Mouse (Mus musculus) CD4-positive, CD25-positive, alpha-beta regulatory T cell, adult 9 weeks (primary cell): ENCODE data around the gene Gm20388. TPM values are rescaled to one million over a fixed set of nuclear protein-coding genes. Genes with fewer than 3 reads are reported as not detected.

Experiments
- polyA plus RNA-seq: library from polyadenylated mRNA; unstranded; fragments of 100-300 nt; shearing (Covaris generic); gene quantifications from one replicate; pipeline ENCODE4 v1.2.1, GENCODE M21; 2017

The Gm20388 gene
- polyA plus RNA-seq, 1 experiment from 2014 or later = 10.1 TPM

DNA sequence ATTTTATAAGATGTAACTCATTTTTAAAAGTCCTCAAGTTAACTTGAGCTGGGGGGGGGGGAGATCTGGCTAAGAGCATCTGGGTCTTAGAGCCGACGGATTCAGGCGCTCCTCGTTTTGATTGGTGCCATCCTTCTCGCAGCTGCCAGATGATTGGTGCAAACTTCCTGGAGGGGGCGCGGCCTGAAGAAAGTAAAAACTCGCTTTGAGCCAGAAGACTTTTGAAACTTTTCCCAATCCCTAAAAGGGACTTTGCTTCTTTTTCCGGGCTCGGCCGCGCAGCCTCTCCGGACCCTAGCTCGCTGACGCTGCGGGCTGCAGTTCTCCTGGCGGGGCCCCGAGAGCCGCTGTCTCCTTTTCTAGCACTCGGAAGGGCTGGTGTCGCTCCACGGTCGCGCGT, 1205.3 kb downstream of the Gm20388 start, which contains the start of gene Foxc2:
Foxc2 (plus strand) TSS at position 224 of the 400 bp plus-strand sequence.

DNA sequence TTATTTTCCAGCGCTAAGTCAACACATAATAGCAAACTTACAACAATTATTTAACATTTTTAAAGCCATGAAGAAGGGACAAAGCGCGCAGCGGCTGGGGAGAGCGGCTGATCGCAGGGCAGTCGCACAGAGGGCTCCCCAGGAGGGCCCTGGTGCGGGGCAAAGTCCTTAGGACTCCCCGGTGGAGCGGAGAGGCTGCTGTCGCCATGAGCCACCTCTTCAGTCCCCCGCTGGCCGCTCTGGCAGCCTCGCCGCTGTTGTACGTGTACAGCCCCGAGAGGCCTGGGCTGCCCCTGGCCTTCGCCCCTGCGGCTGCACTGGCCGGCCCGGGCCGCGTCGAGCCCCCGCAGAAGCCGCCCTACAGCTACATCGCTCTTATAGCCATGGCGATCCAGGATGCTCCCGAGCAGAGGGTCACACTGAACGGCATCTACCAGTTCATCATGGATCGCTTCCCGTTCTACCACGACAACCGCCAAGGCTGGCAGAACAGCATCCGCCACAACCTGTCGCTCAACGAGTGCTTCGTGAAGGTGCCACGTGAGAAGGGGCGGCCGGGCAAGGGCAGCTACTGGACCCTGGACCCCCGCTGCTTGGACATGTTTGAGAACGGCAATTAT, 1217.2 kb downstream of the Gm20388 start, which contains the start of gene Foxl1:
Foxl1 (plus strand) TSS at position 185 of the 620 bp plus-strand sequence.

DNA sequence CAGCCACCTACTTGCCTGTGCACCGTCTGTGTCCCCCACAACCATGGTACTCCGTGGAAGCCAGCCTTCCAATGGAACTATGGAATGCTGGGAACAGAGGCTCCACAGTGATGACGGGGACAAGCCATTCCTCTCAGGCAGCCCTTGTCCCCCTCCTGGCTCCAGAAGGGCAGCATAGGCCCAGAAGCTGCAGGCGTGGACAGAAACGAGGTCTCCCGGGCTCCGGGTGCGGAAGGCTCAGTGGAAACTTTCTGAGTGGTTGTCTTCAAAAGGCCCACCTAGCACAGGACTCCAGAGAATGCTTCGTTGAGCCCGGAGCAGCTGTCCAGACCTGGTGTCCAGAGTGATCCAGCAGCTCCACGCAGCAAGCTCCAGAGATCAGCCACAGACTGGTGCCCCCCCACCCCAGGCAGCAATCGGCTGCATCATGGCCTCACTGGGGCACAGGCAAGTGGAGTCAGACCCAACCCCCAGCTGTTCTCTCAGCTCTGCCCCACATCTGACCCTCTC, 1633.7 kb downstream of the Gm20388 start, which contains the start of gene 1700018B08Rik:
1700018B08Rik (minus strand) TSS at position 45 of the 510 bp plus-strand sequence.

DNA sequence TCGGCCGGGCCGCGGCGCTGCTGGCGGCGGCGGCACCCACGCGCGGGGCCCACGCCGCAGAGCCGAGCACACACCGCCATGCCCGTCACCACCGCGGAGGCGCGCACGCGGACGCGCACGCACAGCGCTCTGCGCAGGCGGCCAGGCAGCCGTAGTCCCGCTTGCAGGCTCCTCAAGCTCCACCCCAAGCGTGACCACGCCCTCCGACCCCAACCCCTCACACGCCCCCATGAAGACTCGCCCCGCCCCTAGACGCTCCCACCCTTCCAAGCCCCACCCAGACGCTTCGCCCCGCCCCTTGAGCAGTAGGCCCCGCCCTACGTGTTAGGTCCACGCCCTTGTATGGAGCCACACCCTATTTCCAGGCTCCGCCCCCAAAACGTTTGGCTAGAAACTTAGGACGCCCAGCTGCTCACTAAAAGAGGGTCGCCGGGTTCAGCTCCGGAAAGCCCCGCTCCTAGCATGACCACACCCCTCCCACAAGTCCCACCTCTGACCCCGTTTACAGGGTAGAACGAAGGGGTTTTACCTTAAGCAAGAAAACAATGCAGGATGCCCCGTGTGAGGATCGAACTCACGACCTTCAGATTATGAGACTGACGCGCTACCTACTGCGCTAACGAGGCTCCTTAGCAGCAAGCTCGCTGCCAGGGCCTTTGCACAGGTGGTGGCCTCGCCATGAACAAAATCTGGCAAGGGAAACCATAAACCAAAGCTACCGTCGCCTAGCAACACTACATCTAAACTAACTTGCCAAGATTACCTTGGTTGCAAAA, 1668.2 kb downstream of the Gm20388 start, which contains the start of gene Fbxo31:
Fbxo31 (minus strand) TSS at position 131 of the 776 bp plus-strand sequence.

DNA sequence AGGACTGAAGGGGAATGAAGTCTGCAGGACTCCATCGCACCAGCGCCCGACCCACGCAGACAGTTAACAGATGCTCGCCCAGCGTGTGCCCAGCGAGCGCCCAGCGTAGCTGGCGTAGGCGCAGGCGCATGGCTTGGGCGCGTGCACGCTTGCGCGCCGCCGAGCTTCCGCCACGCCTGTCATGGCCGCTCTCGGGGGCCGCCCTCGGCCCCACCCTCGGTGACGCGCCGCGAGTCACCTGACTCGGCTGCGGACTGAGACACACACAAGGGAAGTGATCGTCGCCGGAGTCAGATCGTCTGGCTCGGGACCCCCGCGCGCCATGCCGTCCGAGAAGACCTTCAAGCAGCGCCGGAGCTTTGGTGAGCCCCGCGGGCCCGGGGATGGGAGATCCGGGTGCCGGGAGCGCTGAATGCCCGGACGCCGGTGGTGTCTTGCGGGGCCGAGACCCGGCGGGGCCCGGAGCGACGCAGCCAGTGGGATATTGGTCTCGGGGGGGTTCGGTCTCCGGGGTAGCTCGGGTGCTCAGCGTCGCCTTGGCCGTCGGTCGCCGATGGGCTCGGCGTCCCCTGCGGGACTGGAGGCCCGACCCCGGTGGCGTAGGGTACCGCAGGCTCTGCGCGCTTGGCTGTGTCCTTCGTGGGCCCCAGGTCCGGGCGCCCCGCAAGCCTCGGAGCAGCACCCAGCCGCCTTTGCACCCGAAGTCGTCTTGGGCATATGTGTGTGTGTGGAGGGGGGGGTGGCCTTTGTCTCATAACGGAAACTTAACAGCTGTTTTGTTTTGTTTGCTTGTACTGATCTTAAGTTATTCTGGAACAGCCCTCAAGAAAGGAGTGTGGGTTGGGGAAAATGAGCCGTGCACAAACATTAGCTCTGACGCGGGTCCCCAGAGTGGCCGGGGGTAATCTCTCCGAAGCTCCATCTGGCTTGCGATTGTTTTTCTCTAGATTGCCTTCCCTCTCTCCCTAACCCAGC, 1679.8 kb downstream of the Gm20388 start, which contains the start of gene Map1lc3b:
Map1lc3b (plus strand) TSS at position 159 of the 975 bp plus-strand sequence.

DNA sequence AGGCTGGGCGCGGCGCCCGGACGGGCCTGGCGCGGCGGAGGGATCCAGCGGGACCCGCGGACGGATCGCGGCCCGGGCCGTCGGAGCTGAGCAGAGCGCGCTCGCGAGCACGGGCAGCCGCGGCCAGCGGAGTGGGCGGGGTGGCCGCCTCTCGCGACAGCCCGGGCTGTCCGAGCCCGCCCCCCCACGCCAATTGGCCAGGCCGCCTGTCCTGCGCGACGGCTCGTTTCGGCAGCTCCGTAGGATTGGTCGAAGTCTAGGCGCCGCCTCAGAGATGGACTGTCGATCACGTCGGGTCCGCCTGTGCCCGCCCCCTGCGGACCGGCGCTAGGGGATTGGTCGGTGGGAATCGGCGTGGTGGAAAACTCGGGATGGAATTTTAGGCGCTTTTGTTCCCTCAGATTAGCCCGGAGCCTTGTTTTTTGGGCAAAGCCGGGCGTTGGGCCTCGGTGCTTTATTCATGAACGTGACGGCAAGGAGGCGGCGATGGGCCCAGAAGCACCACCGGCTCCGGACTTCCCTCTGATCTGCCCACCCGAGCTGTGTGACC, 1742.2 kb downstream of the Gm20388 start, which contains the start of gene Zcchc14:
Zcchc14 (minus strand) TSS at position 128 of the 550 bp plus-strand sequence.

DNA sequence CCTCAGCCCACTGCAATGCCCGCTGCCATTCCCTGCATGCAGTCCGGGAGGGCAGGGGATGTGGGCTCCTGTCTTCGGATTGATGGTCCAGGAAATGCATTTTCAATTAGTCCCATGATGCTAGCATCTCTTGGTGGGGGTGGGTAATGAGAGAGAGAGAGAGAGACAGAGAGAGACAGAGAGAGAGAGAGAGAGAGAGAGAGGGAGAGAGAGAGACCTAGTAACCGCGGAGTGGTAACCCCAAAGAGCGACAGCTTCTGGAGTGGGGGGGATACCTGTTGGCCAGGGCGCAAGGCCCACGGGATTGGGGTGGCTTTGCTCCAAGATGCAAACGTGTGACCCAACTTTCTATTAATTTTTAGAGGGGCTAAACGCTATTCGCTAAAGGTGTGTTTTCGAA, 1818.7 kb downstream of the Gm20388 start, which contains the start of gene Jph3:
Jph3 (plus strand) TSS at position 301 of the 400 bp plus-strand sequence.

DNA sequence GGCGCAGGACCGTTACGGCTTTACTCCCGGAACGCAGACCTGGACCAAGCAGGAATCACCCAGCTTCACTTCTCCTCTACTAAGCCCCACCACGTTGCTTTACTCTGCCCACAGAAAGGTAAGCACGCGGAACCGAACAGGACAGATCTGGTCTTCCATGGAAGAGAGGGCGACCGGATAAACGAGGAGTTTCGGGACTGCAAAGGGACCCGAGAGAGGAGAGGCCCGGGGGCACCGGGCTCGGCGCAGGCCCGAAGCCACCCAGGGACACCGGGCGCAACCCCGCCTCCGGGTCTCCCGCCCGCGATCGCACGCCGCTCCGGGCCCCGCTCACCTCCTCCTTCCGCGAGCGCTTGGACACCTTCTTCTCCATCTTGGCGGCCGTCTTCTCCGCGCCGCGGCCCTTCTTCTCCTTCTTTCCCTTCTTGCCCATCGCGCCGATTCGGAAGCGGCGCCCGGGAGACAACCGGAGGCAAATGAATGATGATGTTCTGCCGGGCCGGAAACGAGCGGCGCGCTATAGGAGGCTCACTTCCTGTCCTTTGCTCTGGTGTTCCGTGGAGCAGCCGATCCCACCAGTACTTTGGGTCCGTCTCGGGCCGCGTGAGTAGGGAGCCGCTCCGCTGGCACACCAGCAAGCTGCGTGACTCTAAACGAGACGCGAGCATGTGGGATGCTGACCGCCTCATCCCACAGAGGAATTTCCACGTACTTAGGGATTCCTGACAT, 1918.6 kb downstream of the Gm20388 start, which contains the start of gene Klhdc4:
Klhdc4 (minus strand) TSS at position 522 of the 729 bp plus-strand sequence.

DNA sequence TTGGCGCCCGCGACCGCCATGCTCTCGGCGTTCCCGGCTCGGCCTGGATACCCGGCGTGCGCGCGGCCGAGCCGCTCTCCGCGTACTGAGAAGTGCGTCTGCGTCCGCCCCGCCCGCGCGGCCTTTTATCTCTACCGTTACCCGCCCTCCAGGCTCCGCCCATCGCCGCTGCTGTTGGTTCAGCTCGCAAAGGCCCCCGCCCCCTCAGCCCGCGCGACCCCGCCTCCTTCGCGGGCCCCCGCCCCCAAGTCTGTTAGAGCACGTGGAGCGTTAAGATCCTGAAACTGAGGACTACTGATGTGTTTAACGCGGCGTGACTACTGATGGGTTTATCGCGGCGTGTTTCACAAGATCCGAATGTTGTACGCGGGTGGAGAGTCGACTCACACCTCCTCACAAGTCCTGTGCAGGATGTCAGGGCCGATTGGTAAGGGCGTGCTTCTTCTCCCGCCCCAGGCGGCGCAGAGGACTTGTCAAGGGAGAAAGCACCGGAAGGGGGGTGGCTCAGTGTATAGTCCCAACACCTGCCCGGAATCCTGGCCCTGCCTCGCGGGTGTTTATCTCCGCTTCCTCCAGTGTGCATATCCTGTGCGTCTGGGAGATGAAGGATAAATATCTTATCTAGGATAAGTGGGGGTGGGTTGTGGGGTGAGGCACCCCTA, 1997.1 kb downstream of the Gm20388 start, which contains the start of gene Slc7a5:
Slc7a5 (minus strand) TSS at position 108 of the 662 bp plus-strand sequence.

DNA sequence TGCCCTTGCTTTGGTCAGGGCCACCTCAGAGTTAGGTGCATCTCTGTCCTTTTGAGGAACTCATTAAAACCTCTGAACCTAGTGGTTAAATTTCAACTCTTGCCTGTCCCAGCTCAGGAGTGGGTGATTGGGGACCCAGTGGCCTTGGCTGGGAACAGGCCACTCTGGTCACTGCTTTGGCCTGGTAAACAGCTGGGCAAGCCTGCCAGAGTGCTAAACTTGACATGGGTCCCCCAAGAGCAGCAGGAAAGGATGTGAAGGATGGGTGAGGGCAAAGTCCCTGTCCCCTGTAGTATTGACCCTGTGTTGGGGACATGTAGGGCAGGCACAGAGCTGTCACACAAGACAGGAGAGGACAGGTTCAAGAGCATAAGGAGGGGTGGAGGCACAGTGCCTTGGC, 2034.2 kb downstream of the Gm20388 start, which contains the start of gene Car5a:
Car5a (minus strand) TSS at position 74 of the 400 bp plus-strand sequence.

DNA sequence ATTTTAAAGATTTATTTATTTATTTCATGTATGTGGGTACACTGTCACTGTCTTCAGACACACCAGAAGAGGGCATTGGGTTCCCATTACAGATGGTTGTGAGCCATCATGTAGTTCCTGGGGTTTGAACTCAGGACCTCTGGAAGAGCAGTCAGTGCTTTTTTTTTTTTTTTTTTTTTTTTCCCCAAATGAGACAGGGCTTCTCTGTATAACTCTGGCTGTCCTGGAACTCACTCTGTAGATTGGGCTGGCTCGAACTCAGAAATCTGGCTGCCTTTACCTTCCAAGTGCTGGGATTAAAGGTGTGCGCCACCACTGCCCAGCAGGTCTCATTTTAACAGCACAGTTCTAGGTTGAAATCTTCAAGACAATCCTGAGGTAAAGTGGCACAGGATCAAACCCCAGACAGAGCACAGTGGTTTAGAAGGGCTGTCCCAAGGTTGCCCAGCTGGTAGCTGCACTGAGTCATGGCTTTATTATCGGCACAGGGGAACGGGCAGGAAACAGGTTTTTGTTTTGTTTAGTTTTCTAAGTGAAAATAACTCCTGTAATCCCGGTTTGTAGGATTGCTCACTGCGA, 2038.7 kb downstream of the Gm20388 start, which contains the start of gene Banp:
Banp (plus strand) TSS at position 529 of the 579 bp plus-strand sequence.

DNA sequence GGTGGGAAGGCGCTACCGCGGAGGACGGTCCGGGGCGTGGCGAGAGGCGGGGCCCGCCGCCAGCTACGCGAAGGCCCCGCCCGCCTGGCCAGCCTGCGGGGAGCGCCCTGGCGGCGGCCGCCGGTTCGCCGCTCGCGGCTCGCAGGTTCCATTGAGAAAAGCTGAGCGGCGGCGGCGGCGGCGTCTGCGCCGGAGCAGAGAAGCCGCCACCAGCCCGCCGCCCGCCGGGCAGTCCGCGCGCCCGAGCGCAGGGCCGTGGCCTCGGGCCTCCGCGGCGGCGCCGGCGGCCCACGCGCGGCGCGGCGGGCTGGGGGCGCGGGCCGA, 2371.4 kb downstream of the Gm20388 start, which contains the start of gene Zfpm1:
Zfpm1 (plus strand) TSS at position 107 of the 324 bp plus-strand sequence.

DNA sequence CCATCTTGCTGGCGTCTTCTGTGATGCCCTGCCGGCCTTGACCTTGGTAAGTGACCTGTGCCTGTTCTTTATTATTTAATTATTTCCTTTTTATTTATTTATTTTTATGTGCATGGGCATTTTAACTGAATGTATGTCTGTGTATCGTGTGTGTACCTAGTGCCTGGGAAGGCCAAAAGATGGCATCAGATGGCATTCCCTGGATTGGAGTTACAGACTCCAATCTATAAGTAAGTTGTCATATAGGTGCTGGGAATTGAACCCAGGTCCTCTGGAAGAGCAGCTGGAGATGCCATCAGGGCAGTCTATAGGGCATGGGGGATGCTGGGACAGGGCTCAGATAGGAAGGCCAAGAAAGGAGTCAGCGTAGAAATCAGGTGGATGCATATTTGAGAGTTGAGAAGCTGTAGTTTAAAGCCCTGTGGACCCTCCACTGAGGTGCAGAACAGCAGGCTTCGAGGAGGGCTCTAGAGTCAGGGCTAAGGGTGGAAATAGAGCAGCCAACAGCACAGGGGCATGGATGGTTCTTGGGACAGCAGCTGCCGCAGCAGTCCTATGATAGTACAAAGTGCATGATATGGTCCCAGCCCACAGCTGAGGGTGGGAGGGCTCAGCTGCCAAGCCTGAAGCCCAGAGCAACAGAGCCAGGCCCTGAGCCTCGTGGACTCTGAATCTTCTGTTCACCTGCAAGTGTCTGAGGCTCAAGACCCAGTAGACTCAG, 2450.2 kb downstream of the Gm20388 start, which contains the start of gene Trhr2:
Trhr2 (minus strand) TSS at position 51 of the 721 bp plus-strand sequence.

DNA sequence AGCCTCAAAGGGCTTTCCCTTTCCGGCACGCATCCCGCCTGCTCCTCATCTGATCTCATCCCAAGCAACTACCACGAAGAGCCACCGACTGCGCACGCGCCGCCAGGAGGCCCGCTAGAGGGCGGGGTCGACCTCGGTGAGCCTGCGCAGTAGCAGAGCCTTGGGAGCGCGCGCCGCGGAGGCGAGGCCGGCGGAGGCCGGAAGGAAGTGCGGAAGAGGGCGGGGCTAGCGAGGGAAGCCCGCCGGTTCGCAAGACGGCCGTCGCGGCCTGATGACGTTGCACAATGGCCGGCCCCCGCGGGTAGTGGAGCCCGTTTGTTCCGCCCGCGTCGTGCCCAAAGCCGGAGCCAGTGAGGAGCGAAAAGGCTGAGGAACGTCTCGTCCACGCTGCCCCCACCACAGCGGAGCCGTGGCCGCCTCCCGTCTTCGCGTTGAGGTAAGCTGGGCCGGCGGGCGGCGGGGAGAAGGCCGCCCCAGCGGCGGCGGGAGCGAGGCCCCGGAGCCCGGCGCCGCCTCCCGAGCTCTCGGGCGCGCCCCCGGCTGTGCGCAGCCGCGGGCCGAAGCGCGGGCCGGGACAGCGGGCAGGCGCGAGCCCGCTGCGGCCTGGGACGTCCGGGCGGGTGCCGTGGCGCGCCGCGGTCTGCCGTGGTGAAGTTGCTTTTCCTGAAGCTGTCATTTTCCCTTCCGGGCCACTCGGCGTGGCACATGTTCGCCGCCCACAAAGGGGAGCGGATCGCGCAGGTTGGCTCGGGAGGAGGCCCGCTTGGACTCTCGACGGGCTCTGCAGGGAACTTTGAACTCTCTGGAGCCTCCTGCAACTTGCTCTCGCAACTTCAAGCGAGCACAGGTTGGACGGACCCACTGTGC, 2466.0 kb downstream of the Gm20388 start, which contains the start of gene Zc3h18:
Zc3h18 (plus strand) TSS at position 245 of the 867 bp plus-strand sequence.

DNA sequence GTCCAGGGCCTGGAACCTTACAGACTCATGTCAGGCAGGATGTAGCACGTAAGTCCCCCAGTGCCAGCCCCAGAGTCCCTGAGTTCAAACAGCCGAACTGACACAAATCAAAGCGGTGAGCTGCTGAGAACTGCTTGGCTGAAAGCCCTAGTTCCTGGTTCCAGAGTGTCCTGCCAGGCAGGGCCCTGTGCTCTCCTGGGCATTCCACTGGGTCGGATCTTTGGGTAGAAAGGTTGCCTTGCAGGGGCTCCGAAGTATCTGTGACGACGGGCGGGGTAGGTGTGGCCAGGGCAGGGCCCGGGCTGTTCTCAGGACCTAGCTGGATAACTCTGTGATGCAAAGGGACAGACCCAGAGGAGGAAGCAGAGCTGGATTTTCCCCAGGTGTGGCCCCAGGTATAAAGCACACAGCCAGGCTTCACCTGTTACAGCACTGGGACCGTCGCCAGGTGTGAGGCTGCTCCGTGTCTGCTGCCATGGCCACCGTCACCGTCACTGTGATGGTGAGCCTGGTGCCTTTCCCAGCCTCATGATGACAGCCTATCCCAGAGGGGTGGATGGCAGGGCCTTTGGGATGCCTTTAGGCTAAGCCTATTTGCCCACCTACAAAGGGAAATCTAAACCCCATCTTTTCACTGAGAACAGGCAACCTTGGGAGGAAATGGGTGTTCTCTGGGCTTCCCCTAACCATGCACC, 2510.9 kb downstream of the Gm20388 start, which contains the start of gene Il17c:
Il17c (plus strand) TSS at position 645 of the 695 bp plus-strand sequence.

DNA sequence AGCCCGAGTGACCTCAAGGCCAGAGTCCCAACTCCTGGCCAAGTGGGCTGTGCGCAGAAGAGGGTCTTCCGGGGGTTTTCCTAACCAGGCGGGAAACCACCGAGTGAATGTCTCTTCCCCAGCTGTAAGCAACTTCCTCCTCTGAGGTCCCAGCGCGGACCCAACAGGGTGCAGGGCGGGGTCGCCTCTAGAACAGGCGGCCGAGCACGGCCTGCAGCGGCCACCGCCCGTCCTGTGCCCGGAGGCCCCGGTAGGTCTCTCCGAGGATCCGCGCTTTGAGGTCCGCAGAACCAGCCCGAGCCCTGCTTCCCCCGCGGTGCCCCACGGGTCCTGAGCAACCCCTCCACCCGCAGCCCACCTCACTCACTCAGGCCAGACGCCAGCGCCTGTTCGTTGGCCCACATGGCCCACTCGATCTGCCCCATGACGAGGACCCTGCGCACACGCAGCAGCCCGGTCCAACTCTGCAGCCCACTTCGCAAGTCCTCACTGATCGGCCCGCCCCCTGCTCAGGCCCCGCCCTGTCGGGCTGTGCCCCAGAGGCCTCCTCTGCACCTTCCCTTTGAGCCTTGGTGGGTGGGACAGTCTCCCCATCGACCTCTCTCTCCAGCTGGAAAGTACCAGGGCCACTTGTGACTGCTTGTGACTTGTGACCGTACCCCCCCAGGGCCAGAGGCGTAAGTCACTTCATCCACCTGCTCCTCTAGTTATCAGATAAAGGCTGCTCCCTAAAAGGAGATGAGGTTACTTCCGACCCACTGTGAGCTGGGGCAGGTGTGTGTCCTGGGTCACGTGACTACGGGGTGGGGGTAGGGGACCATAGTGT, 2522.0 kb downstream of the Gm20388 start, which contains the start of gene Cyba:
Cyba (minus strand) TSS at position 488 of the 826 bp plus-strand sequence.

